Mouse (Mus musculus) C2C12 (cell line): ENCODE data around the gene Gm49337. TPM values are rescaled to one million over a fixed set of nuclear protein-coding genes. Genes with fewer than 3 reads are reported as not detected.

Experiments used
- H3K27me3 ChIP-seq: one replicate; pipeline ENCODE4 v1.6.1; 2011; ENCODE audit not compliant: control insufficient read depth, insufficient read depth, insufficient read length
- H3K36me3 ChIP-seq: one replicate; pipeline ENCODE4 v1.6.1; 2011; ENCODE audit not compliant: control insufficient read depth, insufficient read depth
- H3K4me3 ChIP-seq: one replicate; pipeline ENCODE4 v1.5.1; 2011; ENCODE audit warnings: mild to moderate bottlenecking, control low read depth; ENCODE audit not compliant: poor library complexity, insufficient read depth, severe bottlenecking
- H3K79me2 ChIP-seq: one replicate; pipeline ENCODE4 v1.6.1; 2011; ENCODE audit not compliant: control insufficient read depth, insufficient read depth
- H3K79me3 ChIP-seq: one replicate; pipeline ENCODE4 v1.6.1; 2011; ENCODE audit warnings: low read depth, control low read depth
- H3ac ChIP-seq: one replicate; pipeline ENCODE3; 2011; ENCODE audit warnings: low read depth; ENCODE audit not compliant: control insufficient read depth, insufficient read length
- CEBPB ChIP-seq: IDR thresholded peaks from one replicate; pipeline ENCODE4 v1.6.1; 2011; ENCODE audit warnings: low read depth, mild to moderate bottlenecking, control low read depth, moderate library complexity
- CTCF ChIP-seq: IDR thresholded peaks from one replicate; pipeline ENCODE4 v1.5.1; 2011; ENCODE audit not compliant: control insufficient read depth, insufficient read depth, insufficient read length
- FOSL1 ChIP-seq: IDR thresholded peaks from one replicate; pipeline ENCODE4 v1.8.0; 2011; ENCODE audit warnings: mild to moderate bottlenecking, low read length; ENCODE audit not compliant: poor library complexity, insufficient read depth, severe bottlenecking
- MAX ChIP-seq: IDR thresholded peaks from one replicate; pipeline ENCODE4 v1.6.1; 2011; ENCODE audit warnings: mild to moderate bottlenecking, control low read depth
- MYOD1 ChIP-seq: IDR thresholded peaks from one replicate; pipeline ENCODE4 v1.6.1; 2011; ENCODE audit warnings: low read depth; ENCODE audit not compliant: control insufficient read depth, insufficient read length
- MYOG ChIP-seq: IDR thresholded peaks from one replicate; pipeline ENCODE4 v1.6.1; 2011; ENCODE audit not compliant: control insufficient read depth, insufficient read length; ENCODE audit errors: extremely low read depth
- USF1 ChIP-seq: IDR thresholded peaks from one replicate; pipeline ENCODE4 v1.6.1; 2011; ENCODE audit warnings: low read depth, mild to moderate bottlenecking, control low read depth, moderate library complexity
- polyA plus RNA-seq: library from polyadenylated mRNA; unstranded; fragments of >200 nt; fragmentation: generic; extraction: Trizol; gene quantifications from one replicate; pipeline ENCODE4 v1.2.1, GENCODE M21; 2012; ENCODE audit warnings: missing spikeins

Gene Gm49337
- polyA plus RNA-seq, 1 experiment = not detected

- TF ChIP-seq CEBPB (peak; percentile 31), CTCF (no peak)
- peaks cover 3% of the 10 kb centered on the region for H3K36me3 ChIP-seq
- H3K4me3 ChIP-seq = no peak overlapping the region
- no peaks in the 10 kb centered on the region for H3K79me3 ChIP-seq
- H3K27me3 ChIP-seq = no peaks in the 10 kb centered on the region
- H3K79me2 ChIP-seq = no peaks in the 10 kb centered on the region
- H3ac ChIP-seq = no peak overlapping the region
Measured at GRCm38 (mm10) chr4:116134990-116135389, 38.2 kb upstream of the Gm49337 start.

GRCm38 (mm10) chr4:116137421-116137996 is 35.7 kb upstream of the Gm49337 start:
- H3K79me2 ChIP-seq = no peaks in the 10 kb centered on the region
- peaks cover 3% of the 10 kb centered on the region for H3K36me3 ChIP-seq
- H3K4me3 ChIP-seq = no peak overlapping the region
- no peak overlapping the region for H3ac ChIP-seq
- no peaks in the 10 kb centered on the region for H3K27me3 ChIP-seq
- no peaks in the 10 kb centered on the region for H3K79me3 ChIP-seq
- TF ChIP-seq MAX = no peak
- no peak for TF ChIP-seq CEBPB
- TF ChIP-seq FOSL1 = no peak
- TF ChIP-seq MYOG = no peak
- TF ChIP-seq MYOD1 = no peak
- no peak for TF ChIP-seq USF1
- TF ChIP-seq CTCF = no peak

GRCm38 (mm10) chr4:116140801-116141574 is 32.2 kb upstream of the Gm49337 start:
- TF ChIP-seq MAX = no peak
- no peak for TF ChIP-seq FOSL1
- TF ChIP-seq CTCF = no peak
- TF ChIP-seq MYOG = no peak
- no peak for TF ChIP-seq MYOD1
- no peak for TF ChIP-seq USF1
- TF ChIP-seq CEBPB = no peak
- Histone ChIP-seq H3K36me3 (peaks cover 2% of the 10 kb centered on the region), H3K27me3 (no peaks in the 10 kb centered on the region), H3K4me3 (no peak overlapping the region), H3K79me3 (no peaks in the 10 kb centered on the region), H3K79me2 (no peaks in the 10 kb centered on the region), H3ac (no peak overlapping the region)

GRCm38 (mm10) chr4:116141736-116142135 is 31.4 kb upstream of the Gm49337 start:
- TF ChIP-seq USF1 (no peak), FOSL1 (no peak), MAX (no peak), MYOG (no peak), MYOD1 (no peak), CTCF (no peak), CEBPB (no peak)
- no peaks in the 10 kb centered on the region for H3K79me3 ChIP-seq
- no peaks in the 10 kb centered on the region for H3K79me2 ChIP-seq
- no peak overlapping the region for H3ac ChIP-seq
- H3K27me3 ChIP-seq = no peaks in the 10 kb centered on the region
- H3K36me3 ChIP-seq = no peaks in the 10 kb centered on the region
- no peak overlapping the region for H3K4me3 ChIP-seq

- Histone ChIP-seq H3K36me3 (no peaks in the 10 kb centered on the region), H3K79me3 (no peaks in the 10 kb centered on the region), H3K4me3 (no peak overlapping the region), H3K27me3 (no peaks in the 10 kb centered on the region), H3K79me2 (no peaks in the 10 kb centered on the region), H3ac (no peak overlapping the region)
- no peak for TF ChIP-seq MYOG
- no peak for TF ChIP-seq USF1
- no peak for TF ChIP-seq MYOD1
Measured at GRCm38 (mm10) chr4:116142269-116142668, 30.9 kb upstream of the Gm49337 start.

- Histone ChIP-seq H3K4me3 (no peak overlapping the region), H3K79me2 (no peaks in the 10 kb centered on the region), H3K79me3 (no peaks in the 10 kb centered on the region), H3ac (no peak overlapping the region), H3K27me3 (no peaks in the 10 kb centered on the region), H3K36me3 (no peaks in the 10 kb centered on the region)
- TF ChIP-seq USF1 (no peak), MAX (no peak), CTCF (no peak), FOSL1 (no peak), CEBPB (no peak), MYOD1 (no peak), MYOG (no peak)
Measured at GRCm38 (mm10) chr4:116143317-116143811, 29.8 kb upstream of the Gm49337 start.
